Mouse (Mus musculus) E14TG2a.4 (cell line): ENCODE measurements around the gene Rwdd4a.

Experiments used
- H3K27me3 ChIP-seq: 2 replicates; pipeline ENCODE4 v1.6.1; 2014; ENCODE audit warnings: low read length, control low read depth; ENCODE audit not compliant: insufficient read depth
- H3K36me3 ChIP-seq: 2 replicates; pipeline ENCODE4 v1.6.1; 2014; ENCODE audit warnings: low read length, control low read depth; ENCODE audit not compliant: insufficient read depth
- H3K4me1 ChIP-seq: replicated peaks from 2 replicates; pipeline ENCODE4 v1.6.1; 2014; ENCODE audit warnings: low read depth, low read length, control low read depth
- H3K4me3 ChIP-seq: replicated peaks from 2 replicates; pipeline ENCODE4 v1.5.1; 2014; ENCODE audit warnings: mild to moderate bottlenecking, low read length
- H3K9me3 ChIP-seq: 2 replicates; pipeline ENCODE4 v1.6.1; 2014; ENCODE audit warnings: low read length, control low read depth
- CTCF ChIP-seq: conservative IDR thresholded peaks from 2 replicates; pipeline ENCODE4 v1.5.1; 2014; ENCODE audit warnings: low read length
- NANOG ChIP-seq: IDR thresholded peaks from 2 replicates; pipeline ENCODE4 v1.6.1; 2014; ENCODE audit warnings: borderline replicate concordance, low read length, mixed read lengths
- POU5F1 ChIP-seq: IDR thresholded peaks from 2 replicates; pipeline ENCODE4 v1.6.1; 2014; ENCODE audit warnings: low read length, borderline replicate concordance

Gene Rwdd4a

GRCm38 (mm10) chr8:47533344-47534125, at the start of gene Rwdd4a, which contains the start of gene Trappc11:
Rwdd4a (plus strand) TSS chr8:47533664.
Trappc11 (minus strand) TSS chr8:47533470.
- TF ChIP-seq CTCF: no peak
- TF ChIP-seq NANOG: no peak
- no peak for TF ChIP-seq POU5F1
- no peaks in the 10 kb centered on the region for H3K9me3 ChIP-seq
- peak within 1 kb of the TSS; percentile 93 for H3K4me3 ChIP-seq
- H3K27me3 ChIP-seq: no peaks in the 10 kb centered on the region
- peaks cover 30% of the 10 kb centered on the region for H3K36me3 ChIP-seq
- peaks cover 20% of the 10 kb centered on the region for H3K4me1 ChIP-seq

GRCm38 (mm10) chr8:47487231-47487630, 46.2 kb upstream of the Rwdd4a start:
- peaks cover 38% of the 10 kb centered on the region for H3K4me1 ChIP-seq
- TF ChIP-seq CTCF (peak; percentile 17), NANOG (no peak), POU5F1 (no peak)
- no peaks in the 10 kb centered on the region for H3K27me3 ChIP-seq
- no peak overlapping the region for H3K4me3 ChIP-seq
- H3K9me3 ChIP-seq: peaks cover 4% of the 10 kb centered on the region; the same call in 1 of the 2 replicates
- peaks cover 26% of the 10 kb centered on the region for H3K36me3 ChIP-seq

DNA sequence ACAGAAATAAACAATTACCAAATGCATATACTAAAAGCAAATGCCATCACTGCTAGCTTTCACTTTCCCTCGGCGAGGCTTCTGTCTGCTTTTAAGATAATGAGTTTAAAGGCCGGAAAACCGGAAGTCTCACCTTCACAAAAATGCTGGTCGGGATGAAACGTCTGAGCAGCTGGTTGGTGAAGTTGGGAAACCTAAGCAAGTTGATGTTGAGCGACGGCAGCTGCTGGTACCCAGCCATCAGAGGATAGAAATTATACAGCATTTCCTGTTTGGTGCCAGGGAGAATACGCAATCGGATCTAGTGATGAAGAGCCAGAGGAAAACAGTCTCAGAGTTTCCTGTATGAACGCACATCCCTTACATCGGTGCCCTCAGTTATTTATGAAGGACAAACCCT, 40.4 kb upstream of the Rwdd4a start:
- no peaks in the 10 kb centered on the region for H3K27me3 ChIP-seq
- no peak overlapping the region for H3K4me3 ChIP-seq
- H3K4me1 ChIP-seq: peaks cover 21% of the 10 kb centered on the region
- TF ChIP-seq CTCF: no peak
- no peak for TF ChIP-seq POU5F1
- TF ChIP-seq NANOG: no peak
- H3K36me3 ChIP-seq: peaks cover 79% of the 10 kb centered on the region
- H3K9me3 ChIP-seq: no peaks in the 10 kb centered on the region

DNA sequence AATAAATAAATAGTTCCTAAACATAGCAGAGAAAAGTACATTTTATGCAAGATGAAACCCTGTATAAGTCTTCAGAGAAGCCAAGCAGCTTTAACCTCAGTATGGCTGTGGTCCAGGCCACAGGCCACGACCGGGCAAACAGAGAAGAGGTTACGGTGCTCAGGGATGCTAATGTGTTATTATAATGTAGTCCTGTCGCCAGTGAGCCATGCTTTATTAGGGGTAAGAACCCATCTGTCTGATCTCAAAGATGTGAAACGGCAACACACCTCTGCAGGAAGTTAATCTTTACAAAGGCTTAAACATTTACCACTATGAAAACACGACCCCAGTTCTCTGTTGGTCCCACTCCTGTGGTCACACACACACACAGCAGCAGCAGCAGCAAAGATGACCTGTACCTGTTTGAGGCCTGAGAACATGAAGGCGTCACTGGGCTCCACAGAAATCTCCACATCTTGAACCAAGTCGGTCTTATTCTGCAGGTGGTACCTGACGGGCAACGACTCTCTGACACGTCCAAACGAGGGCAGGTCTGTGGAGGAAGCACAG, 38.8 kb upstream of the Rwdd4a start:
- TF ChIP-seq NANOG (no peak), CTCF (no peak), POU5F1 (no peak)
- Histone ChIP-seq H3K27me3 (no peaks in the 10 kb centered on the region), H3K36me3 (peaks cover 90% of the 10 kb centered on the region), H3K4me1 (peaks cover 10% of the 10 kb centered on the region), H3K4me3 (no peak overlapping the region), H3K9me3 (no peaks in the 10 kb centered on the region)

GRCm38 (mm10) chr8:47495428-47495827, 38.0 kb upstream of the Rwdd4a start:
- peaks cover 92% of the 10 kb centered on the region for H3K36me3 ChIP-seq
- TF ChIP-seq POU5F1 (no peak), NANOG (no peak), CTCF (no peak)
- no peak overlapping the region for H3K4me3 ChIP-seq

GRCm38 (mm10) chr8:47501994-47502393, 31.5 kb upstream of the Rwdd4a start:
- H3K36me3 ChIP-seq: peaks cover 91% of the 10 kb centered on the region
- H3K4me3 ChIP-seq: no peak overlapping the region
- no peaks in the 10 kb centered on the region for H3K9me3 ChIP-seq
- no peak for TF ChIP-seq POU5F1
- no peak for TF ChIP-seq NANOG
- no peak for TF ChIP-seq CTCF
- H3K27me3 ChIP-seq: no peaks in the 10 kb centered on the region
- no peaks in the 10 kb centered on the region for H3K4me1 ChIP-seq

More at GRCm38 (mm10) chr8:47495428-47495827, 38.0 kb upstream of the Rwdd4a start:
- Histone ChIP-seq H3K4me1 (peaks cover 5% of the 10 kb centered on the region; the same call in 1 of the 2 replicates), H3K9me3 (no peaks in the 10 kb centered on the region), H3K27me3 (no peaks in the 10 kb centered on the region)

- no peaks in the 10 kb centered on the region for H3K4me1 ChIP-seq
- peaks cover 91% of the 10 kb centered on the region for H3K36me3 ChIP-seq
- TF ChIP-seq CTCF: no peak
- TF ChIP-seq POU5F1: no peak
- TF ChIP-seq NANOG: no peak
- no peaks in the 10 kb centered on the region for H3K9me3 ChIP-seq
- H3K27me3 ChIP-seq: no peaks in the 10 kb centered on the region
- no peak overlapping the region for H3K4me3 ChIP-seq
These were observed 30.9 kb upstream of the Rwdd4a start for GRCm38 (mm10) chr8:47502546-47502945.

DNA sequence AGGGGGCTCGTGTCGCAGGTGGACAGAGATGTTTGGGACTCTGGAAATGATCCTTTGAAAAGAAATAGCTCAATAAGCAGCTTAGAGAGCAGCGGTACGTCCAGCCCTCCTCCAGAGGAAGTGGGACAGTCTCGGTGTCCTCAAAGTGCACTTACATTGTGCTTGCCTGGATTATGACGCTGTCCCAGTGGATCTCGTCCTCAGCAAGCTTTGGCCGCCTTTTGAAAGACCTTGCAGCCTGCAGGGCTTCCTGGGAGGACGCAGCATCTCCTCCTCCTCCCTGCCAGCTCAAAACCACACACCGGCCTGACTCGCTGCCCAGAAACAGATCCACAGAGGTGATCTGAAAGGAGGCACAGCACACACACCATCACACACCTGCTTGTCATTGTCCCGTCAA, 28.0 kb upstream of the Rwdd4a start:
- Histone ChIP-seq H3K4me1 (no peaks in the 10 kb centered on the region), H3K9me3 (no peaks in the 10 kb centered on the region), H3K36me3 (peaks cover 92% of the 10 kb centered on the region), H3K4me3 (no peak overlapping the region), H3K27me3 (no peaks in the 10 kb centered on the region)
- TF ChIP-seq CTCF: no peak
- TF ChIP-seq POU5F1: no peak
